Mouse (Mus musculus): ENCODE measurements around the gene Gale.
"Not testable (repeated sequence)": the region's sequence is repeated elsewhere in the genome, so short reads cannot be mapped to it uniquely, and the experiment has no call there.

The Gale gene

GRCm38 (mm10) chr4:135963457-135964193, at the start of gene Gale:
Gale (plus strand) TSS chr4:135963727.
- peak; percentile 95 to 97 for DNase-seq

GRCm38 (mm10) chr4:135918635-135919279, 44.8 kb upstream of the Gale start:
- peak in 1 of 2 experiments; percentile 29 for DNase-seq

- DNase-seq, result no peak
Measured at GRCm38 (mm10) chr4:135919280-135919639, 44.3 kb upstream of the Gale start.

DNA sequence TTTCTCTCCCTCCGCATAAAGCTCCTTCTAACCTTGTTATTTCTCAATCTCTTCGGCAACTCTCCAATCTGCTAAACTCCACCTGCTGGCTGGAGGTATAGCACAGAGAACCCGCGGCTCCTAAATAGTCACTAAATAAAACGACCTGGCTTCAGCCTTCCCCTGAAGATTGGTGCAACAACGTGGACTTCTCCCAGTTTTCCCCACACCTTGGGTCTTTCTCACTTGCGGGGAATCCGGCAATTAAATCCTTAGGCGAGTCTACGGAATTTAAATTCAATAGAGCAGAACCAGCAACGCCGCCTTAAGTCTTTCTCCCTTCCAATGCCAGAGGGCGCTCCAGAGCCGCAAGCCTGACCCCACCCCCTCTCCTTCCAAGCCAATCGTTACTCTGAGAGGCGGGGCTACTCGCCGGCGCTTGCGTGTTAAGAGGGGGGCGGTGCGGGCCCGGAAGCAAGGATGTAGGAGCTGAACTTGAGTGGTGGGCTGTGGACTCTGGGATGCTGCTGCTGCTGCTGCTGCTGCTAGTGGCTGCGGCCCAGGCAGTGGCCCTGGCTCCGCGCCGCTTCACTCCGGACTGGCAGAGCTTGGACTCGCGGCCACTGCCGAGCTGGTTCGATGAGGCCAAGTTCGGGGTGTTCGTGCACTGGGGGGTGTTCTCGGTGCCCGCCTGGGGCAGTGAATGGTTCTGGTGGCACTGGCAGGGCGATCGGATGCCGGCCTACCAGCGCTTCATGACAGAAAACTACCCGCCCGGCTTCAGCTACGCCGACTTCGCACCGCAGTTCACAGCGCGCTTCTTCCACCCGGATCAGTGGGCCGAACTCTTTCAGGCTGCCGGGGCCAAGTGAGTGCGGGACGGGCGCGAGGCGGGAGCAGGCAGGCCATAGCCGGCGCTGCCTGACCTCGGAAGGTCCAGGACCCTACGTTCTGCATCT, 43.0 kb upstream of the Gale start, which contains the start of gene Fuca1:
Gene Fuca1 (plus strand): TSS at position 432 of the 938 bp plus-strand sequence.
- DNase-seq, result peak; percentile 96 to 98

DNA sequence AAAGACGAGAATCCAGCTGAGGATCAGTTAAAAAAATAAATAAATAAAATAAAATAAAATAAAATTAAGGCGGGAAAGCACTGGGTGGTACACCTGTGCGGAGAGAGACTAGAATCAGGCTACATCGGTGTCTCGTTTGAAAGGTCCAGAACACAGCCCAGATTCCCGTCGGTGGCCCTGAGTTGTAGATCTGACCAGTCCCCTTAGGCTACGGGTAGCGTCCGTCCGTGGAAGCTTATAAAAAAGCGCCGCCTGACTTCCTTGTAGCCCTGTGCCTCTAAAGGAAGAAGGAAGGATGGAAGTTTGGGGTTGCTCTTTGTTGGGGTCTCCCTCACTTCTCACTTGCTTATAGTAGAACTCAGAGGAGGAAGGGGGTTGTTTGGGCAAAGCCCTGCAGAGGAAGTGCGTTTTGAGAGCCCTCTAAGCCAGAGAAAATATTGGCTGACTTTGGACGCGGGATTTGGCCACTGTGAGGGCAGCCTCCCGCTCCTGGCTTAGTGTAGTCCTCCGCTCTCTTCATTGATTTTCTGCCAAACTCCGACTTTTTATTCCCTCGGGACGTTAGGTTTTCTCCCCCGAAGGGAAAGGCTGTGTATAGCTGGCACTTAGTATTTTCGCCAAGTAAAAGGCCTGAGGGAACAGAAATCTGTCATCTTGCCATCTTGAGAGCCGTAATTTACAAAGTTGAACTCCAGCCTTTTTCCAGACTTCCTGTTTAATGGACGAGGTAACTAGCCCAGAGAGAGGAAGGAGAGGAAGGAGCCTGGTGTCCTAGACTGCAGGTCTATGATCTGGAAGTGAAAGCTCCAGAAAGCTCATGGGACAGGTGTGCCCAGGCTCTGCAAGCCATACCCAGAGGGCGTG, 42.0 kb upstream of the Gale start:
- DNase-seq, result peak in 1 of 2 experiments; percentile 39

DNA sequence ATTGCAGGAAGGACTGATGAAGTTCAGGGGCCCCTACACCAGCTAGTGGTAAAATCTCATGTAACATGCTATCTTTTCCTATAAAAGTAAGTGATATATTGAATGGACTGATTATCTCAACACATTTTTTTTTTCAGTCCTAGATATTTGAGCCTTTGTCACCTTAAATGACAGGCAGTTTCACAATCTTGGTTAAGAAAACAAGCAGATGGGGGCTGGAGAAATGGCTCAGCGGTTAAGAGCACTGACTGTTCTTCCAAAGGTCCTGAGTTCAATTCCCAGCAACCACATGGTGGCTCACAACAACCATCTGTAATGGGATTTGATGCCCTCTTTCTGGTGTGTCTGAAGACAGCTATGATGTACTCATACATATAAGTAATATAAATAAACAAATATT, 41.3 kb upstream of the Gale start:
- DNase-seq, result no peak

- no peak for DNase-seq
Measured at GRCm38 (mm10) chr4:135924418-135924817, 39.1 kb upstream of the Gale start.

- DNase-seq, result no peak
Measured at GRCm38 (mm10) chr4:135925341-135925740, 38.2 kb upstream of the Gale start.

- DNase-seq, result no peak
Measured at GRCm38 (mm10) chr4:135926195-135926808, 37.2 kb upstream of the Gale start.

- no peak for DNase-seq
Measured at GRCm38 (mm10) chr4:135926861-135927260, 36.7 kb upstream of the Gale start.

GRCm38 (mm10) chr4:135928376-135928775, 35.2 kb upstream of the Gale start:
- DNase-seq, result no peak

- no peak for DNase-seq
Measured at GRCm38 (mm10) chr4:135929405-135929804, 34.1 kb upstream of the Gale start.

DNA sequence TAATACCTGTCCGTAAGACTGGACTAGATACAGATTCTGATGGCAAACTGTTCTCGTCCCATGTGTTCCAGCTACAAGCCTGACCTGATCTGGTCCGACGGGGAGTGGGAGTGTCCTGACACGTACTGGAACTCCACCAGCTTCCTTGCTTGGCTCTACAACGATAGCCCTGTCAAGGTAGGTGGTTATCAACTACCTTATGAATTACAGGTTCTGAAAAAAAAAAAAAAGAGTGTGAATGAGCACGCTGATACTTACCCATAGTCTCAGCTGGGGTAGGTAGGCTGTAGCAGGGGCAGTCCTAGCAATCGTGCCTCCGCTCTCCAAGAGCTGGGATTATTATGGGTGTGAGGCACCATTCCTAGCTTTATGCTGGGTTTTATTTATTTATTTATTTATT, 33.7 kb upstream of the Gale start:
- DNase-seq, result no peak

DNA sequence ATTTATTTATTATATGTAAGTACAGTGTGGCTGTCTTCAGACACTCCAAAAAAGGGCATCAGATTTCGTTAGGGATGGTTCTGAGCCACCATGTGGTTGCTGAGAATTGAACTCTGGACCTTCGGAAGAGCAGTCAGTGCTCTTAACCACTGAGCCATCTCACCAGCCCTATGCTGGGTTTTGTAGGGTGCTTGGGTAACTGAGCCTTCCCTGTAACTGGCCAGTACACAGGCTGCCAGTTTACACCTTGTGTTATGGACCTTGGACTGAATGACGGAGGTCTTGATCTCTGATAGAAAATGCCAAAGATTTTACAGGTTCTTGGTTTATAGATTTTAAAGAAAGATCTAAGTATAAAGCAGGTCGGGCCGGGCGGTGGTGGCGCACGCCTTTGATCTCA, 33.3 kb upstream of the Gale start:
- no peak for DNase-seq

DNA sequence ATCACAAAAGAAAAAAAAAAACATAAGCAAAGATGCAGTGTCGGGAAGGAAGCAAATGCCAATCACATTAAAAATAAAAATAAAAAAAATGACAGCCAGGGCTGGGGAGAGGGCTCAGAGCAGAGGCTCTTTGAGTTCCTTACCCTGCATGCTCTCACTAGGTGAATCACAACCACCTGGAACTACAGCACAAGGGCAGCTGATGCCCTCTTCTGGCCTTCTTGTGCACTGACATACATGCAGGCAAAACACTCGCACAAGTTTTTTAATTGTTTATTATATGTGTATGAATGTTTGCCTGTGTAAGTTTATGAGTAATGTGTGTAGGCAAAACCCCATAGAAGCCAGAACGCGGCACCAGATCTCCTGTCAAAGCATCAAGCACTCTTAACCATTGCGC, 31.7 kb upstream of the Gale start:
- peak in 1 of 2 experiments; percentile 35 for DNase-seq

DNA sequence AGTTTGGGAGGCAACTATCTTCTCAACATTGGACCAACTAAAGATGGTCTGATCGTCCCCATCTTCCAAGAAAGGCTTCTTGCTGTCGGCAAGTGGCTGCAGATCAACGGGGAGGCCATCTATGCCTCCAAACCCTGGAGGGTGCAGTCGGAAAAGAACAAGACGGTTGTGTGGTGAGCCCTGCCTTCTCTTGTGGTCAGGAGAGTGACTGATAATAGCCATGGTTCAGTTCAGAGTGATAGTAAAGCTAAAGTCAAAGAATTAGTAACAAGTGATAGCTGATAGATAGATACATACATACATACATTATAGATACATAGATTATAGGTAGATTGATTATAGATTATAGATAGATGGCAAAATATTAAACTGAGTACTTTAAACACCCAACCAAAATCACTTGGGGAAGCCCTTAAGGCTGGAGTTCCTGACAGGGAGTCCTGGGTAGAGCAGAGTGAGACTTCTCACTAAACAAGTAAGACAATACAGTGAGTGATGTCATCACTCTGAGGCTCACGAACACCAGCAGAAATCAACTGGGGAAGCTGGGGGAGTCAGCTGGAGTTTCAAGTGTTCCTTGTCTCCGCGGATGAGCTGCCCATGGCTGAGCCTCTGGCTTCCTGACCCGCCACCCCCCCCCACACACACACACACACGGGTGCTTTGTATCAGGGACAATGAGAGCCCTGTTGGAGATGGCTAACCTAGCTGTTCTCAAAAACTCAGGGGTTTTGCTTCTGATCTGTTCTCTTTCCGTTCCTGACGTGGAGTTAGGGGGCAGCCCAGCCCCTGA, 28.6 kb upstream of the Gale start:
- DNase-seq, result no peak

GRCm38 (mm10) chr4:135935502-135935901, 28.0 kb upstream of the Gale start:
- DNase-seq, result peak in 1 of 2 experiments; percentile 57

- DNase-seq, result no peak
Measured at GRCm38 (mm10) chr4:135938858-135939257, 24.7 kb upstream of the Gale start.

DNA sequence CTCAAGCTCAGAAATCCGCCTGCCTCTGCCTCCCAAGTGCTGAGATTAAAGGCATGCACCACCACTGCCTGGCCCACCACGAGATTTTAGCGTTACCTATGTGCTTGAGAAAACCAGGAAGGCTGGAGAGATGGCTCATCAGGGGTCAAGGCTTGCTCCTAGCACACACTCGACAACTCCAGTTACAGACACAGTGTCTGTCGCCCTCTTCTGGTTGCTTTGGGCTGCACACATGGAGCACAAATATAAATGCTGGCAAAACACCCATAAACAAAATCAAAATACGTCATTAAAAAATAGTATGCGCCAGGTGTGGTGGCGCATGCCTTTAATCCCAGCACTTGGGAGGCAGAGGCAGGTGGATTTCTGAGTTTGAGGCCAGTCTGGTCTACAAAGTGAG, 22.5 kb upstream of the Gale start:
- not testable (repeated sequence) for DNase-seq

DNA sequence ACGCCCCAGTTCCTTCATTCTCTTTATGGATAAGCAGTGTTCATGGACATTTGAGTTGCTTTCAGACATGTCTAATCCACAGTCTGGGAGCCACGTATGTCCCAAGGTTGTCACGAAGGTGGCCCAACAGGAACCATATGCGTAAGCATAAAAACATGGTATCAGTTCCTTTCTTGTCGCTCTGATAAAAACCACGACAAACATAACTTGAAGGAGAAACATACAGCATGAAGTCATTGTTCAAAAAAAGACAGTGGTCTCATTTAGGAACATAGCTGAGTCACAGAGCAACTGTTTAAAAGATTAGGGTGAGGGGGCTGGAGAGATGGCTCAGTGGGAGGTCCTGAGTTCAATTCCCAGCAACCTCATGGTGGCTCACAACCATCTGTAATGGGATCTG, 21.3 kb upstream of the Gale start:
- no peak for DNase-seq

- DNase-seq, result no peak
Measured at GRCm38 (mm10) chr4:135943389-135943788, 20.1 kb upstream of the Gale start.

Data from lung, postnatal 4 days (tissue).